Mouse (Mus musculus) spleen, postnatal 14 days (tissue): Measurements from ENCODE around the gene Armc6.

Source experiments
- DNase-seq, 2 experiments: peaks; one replicate each; pipeline ENCODE4 v3.0.0; 2021 to 2022; ENCODE audit warnings: low spot score in 2 of 2

Armc6 gene

DNA sequence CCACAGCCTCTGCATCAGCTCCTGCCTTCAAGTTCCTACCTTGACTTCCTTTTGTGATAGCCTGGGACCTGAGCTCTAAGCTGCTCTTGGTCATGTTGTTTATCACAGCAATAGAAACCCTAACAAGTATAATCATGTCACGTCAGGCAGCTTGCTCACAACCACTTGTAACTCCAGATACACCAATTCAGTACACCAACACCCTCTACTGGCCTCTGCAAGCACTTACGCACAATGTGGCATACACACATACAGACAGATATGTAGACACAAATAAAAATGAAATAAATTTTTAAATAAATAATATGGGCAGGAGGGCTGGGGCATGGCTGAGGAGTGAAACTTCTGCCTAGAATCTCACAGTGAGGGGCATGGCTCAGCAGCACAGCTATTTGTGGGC, 38.5 kb downstream of the Armc6 start:
- no peak for DNase-seq

GRCm38 (mm10) chr8:70194191-70194590, 40.1 kb downstream of the Armc6 start:
- DNase-seq: no peak

- DNase-seq: no peak
Measured at GRCm38 (mm10) chr8:70193238-70193637, 41.0 kb downstream of the Armc6 start.

- no peak for DNase-seq
Measured at GRCm38 (mm10) chr8:70188707-70189106, 45.6 kb downstream of the Armc6 start.

DNA sequence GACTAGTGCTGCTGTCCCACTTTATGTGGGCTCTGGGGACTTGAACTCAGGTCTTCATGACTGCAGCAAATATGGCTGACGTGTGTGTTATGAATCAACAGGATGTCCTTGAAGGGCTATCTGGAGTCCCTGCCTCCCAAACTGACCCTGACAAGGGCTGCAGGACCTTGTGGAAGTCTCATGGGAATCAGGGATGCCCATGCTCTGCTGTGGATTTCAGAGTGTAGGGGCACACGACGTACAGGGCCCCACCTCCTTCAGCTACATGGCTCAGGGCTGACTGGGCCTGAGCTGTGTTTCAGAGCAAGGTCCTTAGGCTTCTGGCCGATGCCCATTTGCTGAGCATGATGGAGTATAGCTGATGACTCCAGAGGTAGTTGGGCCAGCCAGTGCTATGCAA, 51.1 kb downstream of the Armc6 start:
- no peak for DNase-seq

DNA sequence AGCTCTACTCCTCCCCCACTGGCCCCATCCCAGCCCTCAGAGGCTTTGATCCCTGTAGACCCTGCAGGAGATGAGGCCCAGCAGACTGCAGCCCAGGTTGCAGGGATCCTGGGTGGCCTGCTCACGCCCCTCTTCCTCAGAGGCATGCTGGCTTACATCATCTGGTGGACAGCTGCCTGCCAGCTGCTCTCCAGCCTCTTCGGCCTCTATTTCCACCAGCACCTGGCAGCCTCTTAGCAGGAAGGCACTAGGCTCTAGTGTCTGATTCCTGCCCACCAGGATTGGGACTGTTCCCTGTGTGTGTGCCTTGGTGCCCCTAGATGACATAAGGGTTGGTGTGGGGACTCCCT, 52.4 kb downstream of the Armc6 start:
- DNase-seq: no peak

- no peak for DNase-seq
Measured at GRCm38 (mm10) chr8:70181212-70181902, 52.9 kb downstream of the Armc6 start.

DNA sequence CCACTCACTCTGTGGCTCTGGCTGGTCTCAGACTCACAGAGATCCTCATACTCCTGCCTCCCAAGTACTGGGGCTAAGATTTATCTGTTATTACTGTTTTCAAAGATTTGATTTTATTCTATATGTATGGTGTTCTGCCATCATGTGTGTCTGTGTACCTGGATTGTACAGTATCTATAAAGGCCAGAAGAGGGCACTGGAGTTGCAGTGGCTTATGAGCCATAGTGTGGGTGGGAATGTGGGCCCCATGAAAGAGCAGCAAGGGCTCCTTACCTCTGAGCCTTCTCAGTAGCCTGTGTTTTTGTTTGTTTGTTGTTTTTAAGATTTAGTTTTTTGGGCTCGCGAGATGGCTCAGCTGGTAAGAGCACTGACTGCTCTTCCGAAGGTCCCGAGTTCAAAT, 55.2 kb downstream of the Armc6 start:
- DNase-seq: no peak

- no peak for DNase-seq
Measured at GRCm38 (mm10) chr8:70178231-70178630, 56.0 kb downstream of the Armc6 start.

GRCm38 (mm10) chr8:70174079-70174478, 60.2 kb downstream of the Armc6 start:
- DNase-seq: no peak

GRCm38 (mm10) chr8:70173320-70173719, 60.9 kb downstream of the Armc6 start:
- DNase-seq: no peak

- DNase-seq: peak; percentile 75 to 76
Measured at GRCm38 (mm10) chr8:70172043-70172681, 62.1 kb downstream of the Armc6 start, which contains the start of gene Tmem161a. TSS of gene Tmem161a (plus strand) at chr8:70172356.

DNA sequence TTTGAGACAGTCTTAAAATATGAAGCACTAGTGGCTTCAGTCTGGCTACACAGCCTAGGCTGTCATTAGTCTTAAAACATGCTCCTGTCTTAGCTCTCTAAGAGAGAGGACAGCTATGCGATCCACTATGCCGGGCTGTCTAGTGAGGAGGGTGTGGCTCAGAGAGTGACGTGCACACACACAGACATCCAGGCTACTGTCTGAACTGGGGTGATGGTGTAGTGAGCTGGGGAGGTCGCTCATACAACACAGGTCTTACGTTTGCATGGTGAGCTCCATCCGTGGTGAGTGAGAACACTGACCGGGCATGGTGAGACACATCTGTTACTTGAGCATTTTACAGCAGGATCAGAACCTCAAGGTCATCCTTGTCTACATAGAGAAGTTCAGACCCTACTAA, 63.0 kb downstream of the Armc6 start:
- DNase-seq: no peak

GRCm38 (mm10) chr8:70170748-70171147, 63.5 kb downstream of the Armc6 start:
- no peak for DNase-seq
